Mouse (Mus musculus): ENCODE data around the gene Smad1. TPM values are rescaled to one million over a fixed set of nuclear protein-coding genes. Genes with fewer than 3 reads are reported as not detected.

Smad1 gene
- polyA plus RNA-seq, 1 experiment from 2014 or later = 38.3 TPM

DNA sequence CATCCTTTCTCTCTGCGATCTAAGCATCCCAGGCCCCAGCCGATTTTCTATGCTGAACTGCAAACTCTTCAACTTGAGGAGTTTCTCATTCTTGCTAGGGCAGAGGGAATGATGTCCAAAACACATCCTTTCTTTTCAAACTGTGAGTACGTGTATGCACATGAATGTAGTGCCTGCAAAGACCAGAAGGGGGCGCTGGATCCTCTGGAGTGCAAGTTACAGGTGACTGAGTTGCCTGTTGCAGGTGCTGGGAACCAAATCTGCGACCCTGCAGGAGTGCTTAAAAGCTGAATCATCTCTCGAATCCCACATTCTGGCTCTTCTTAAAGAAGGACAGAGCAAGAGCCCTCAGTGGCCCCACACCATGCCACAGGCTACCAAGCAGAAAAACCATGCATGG is 13.0 kb downstream of the Smad1 start:
- no peaks in the 10 kb centered on the region for H3K27me3 ChIP-seq (ENCODE audit: insufficient read depth, low read length)
- peaks cover 46% of the 10 kb centered on the region for H3K4me1 ChIP-seq (ENCODE audit: insufficient read depth, low read length)
- 0 out of 2 replicates have a peak, but pooled peaks cover 3% of the 10 kb centered on the region for H3K36me3 ChIP-seq (ENCODE audit: insufficient read depth, low read length)

DNA sequence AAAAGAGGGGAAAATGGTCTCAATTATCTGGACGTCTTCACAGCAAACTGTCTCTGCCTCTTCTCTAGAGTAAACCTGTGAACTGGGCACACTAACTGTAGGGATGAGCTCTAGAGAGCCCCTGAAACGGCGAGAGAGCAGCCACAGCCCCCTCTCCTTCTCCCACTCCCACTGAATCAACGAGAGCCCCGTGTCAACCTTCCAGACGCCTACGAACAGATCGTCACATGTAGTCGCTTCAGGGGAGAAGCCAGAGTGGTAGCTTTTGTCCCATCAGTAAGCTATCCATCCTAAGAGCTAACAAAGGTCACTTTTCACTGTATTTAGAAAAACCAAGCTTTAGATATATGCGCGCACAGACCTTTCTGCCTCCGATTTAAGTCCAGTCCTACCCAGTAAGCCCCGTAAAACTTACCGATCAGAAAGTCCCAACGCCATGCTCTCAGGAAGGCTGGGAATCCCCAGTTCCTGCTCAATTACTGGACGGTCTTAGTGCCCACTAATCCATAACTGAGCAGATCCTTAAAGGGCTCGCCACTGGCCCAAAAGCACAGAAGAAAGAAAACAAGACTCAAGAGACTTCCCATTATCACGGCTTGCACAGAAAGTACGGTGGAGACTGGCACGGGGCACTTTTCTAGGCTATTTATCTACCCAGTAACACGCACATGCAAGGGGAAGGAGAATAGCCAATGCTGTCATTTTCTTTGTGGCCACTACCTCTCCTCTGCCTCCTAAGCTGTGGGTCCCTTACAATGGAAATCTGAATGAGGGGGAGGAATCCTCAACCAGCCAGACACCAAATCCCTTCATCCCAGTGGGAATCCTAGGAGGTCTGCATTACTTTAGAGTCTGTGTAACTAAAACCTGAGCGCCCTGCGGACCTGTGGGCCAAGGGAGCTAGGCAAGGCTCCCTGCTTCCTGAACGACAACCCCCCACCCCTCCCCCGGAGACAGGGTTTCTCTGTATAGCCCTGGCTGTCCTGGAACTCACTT is 14.7 kb downstream of the Smad1 start:
- H3K27ac ChIP-seq (ENCODE audit: low read length) = no peak overlapping the region
- 23% methylated on average over 25 of the region's 25 CpGs for WGBS
- no peaks in the 10 kb centered on the region for H3K9me3 ChIP-seq (ENCODE audit: low read length)
- no peak for ATAC-seq (ENCODE audit: low FRiP score, low TSS enrichment)
- no peaks in the 10 kb centered on the region for H3K27me3 ChIP-seq (ENCODE audit: insufficient read depth, low read length)
- peak overlapping the region; percentile 9 for H3K4me3 ChIP-seq (ENCODE audit: low read length)
- H3K36me3 ChIP-seq (ENCODE audit: insufficient read depth, low read length) = 0 out of 2 replicates have a peak, but pooled peaks cover 3% of the 10 kb centered on the region
- peak overlapping the region; percentile 27; the same call in 1 of the 2 replicates for H3K9ac ChIP-seq (replicated peaks; ENCODE audit: low read length)
- peaks cover 56% of the 10 kb centered on the region for H3K4me1 ChIP-seq (ENCODE audit: insufficient read depth, low read length)
- H3K4me2 ChIP-seq (replicated peaks; ENCODE audit: low read depth, low read length) = peak overlapping the region; percentile 31

More for the DNA sequence above, 13.0 kb downstream of the Smad1 start:
- no peak overlapping the region for H3K4me3 ChIP-seq (ENCODE audit: low read length)
- no peaks in the 10 kb centered on the region for H3K9me3 ChIP-seq (ENCODE audit: low read length)
- ATAC-seq (ENCODE audit: low FRiP score, low TSS enrichment) = no peak
- H3K9ac ChIP-seq (replicated peaks; ENCODE audit: low read length) = no peak overlapping the region
- no peak overlapping the region for H3K4me2 ChIP-seq (replicated peaks; ENCODE audit: low read depth, low read length)
- H3K27ac ChIP-seq (ENCODE audit: low read length) = no peak overlapping the region
- WGBS = 78% methylated on average over 6 of the region's 6 CpGs

DNA sequence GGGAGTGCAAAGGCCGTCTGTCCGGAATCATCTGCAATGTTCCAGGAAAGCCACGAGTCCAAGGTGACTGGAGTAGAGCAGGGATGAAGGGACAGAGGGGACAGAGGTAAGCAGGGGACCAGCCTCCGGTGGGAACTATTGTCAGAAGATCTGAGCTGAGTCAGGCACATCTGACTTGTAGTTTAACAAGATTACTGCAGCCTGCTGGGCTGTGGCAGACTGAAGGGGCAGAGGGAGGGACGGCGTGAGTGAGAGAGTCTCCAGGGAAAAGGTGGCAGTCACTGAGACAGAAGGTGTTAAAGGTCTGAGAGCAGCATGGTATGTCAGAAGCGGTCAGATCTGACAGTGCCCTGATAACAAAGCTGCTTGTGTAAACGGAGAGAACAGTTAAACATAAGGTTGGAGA is 16.5 kb downstream of the Smad1 start:
- H3K4me3 ChIP-seq (ENCODE audit: low read length) = no peak overlapping the region
- H3K9me3 ChIP-seq (ENCODE audit: low read length) = no peaks in the 10 kb centered on the region
- H3K9ac ChIP-seq (replicated peaks; ENCODE audit: low read length) = peak overlapping the region; percentile 57
- H3K27me3 ChIP-seq (ENCODE audit: insufficient read depth, low read length) = no peaks in the 10 kb centered on the region
- H3K27ac ChIP-seq (ENCODE audit: low read length) = peak overlapping the region; percentile 67; the same call in 1 of the 2 replicates
- peaks cover 44% of the 10 kb centered on the region for H3K4me1 ChIP-seq (ENCODE audit: insufficient read depth, low read length)
- 17% methylated on average over 8 of the region's 8 CpGs for WGBS
- ATAC-seq (ENCODE audit: low FRiP score, low TSS enrichment) = 0 out of 2 replicates have a peak, but pooled peaks have one; percentile 30
- H3K36me3 ChIP-seq (ENCODE audit: insufficient read depth, low read length) = 0 out of 2 replicates have a peak, but pooled peaks cover 3% of the 10 kb centered on the region
- H3K4me2 ChIP-seq (replicated peaks; ENCODE audit: low read depth, low read length) = peak overlapping the region; percentile 30

- Histone ChIP-seq H3K27me3 (ENCODE audit: insufficient read depth, low read length) (no peaks in the 10 kb centered on the region), H3K9me3 (ENCODE audit: low read length) (no peaks in the 10 kb centered on the region), H3K4me3 (ENCODE audit: low read length) (no peak overlapping the region), H3K27ac (ENCODE audit: low read length) (peak overlapping the region; percentile 70), H3K9ac (replicated peaks; ENCODE audit: low read length) (no peak overlapping the region), H3K4me1 (ENCODE audit: insufficient read depth, low read length) (peaks cover 44% of the 10 kb centered on the region), H3K4me2 (replicated peaks; ENCODE audit: low read depth, low read length) (no peak overlapping the region), H3K36me3 (ENCODE audit: insufficient read depth, low read length) (peaks cover 5% of the 10 kb centered on the region; the same call in 1 of the 2 replicates)
- peak; percentile 88 for ATAC-seq (ENCODE audit: low FRiP score, low TSS enrichment)
- 44% methylated on average over 6 of the region's 6 CpGs for WGBS
Measured at GRCm38 (mm10) chr8:79381771-79382170, 17.5 kb downstream of the Smad1 start.

DNA sequence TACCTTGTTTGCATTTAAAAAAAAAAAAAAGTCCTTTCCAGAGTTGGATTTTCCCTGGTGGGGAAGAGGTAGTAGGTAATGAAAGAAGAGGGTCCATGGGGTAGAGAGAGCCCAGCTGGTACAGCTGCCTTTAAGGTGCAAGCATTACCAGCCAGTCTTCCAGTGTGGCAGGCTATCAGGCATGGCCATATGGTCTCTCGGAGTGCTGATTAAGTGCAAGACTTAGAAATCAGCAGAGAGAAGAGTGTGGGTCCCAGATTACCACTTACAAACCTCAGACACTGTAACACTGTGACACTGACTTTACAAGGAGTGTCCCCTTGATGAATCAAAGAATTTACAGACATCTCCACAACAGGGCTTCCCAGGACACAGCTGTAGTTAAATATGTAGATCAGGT is 18.9 kb downstream of the Smad1 start:
- WGBS = 68% methylated on average over 1 of the region's 1 CpGs
- no peak for ATAC-seq (ENCODE audit: low FRiP score, low TSS enrichment)
- Histone ChIP-seq H3K4me1 (ENCODE audit: insufficient read depth, low read length) (peaks cover 48% of the 10 kb centered on the region), H3K9me3 (ENCODE audit: low read length) (no peaks in the 10 kb centered on the region), H3K4me3 (ENCODE audit: low read length) (no peak overlapping the region), H3K4me2 (replicated peaks; ENCODE audit: low read depth, low read length) (no peak overlapping the region), H3K27me3 (ENCODE audit: insufficient read depth, low read length) (no peaks in the 10 kb centered on the region), H3K27ac (ENCODE audit: low read length) (no peak overlapping the region), H3K9ac (replicated peaks; ENCODE audit: low read length) (no peak overlapping the region), H3K36me3 (ENCODE audit: insufficient read depth, low read length) (peaks cover 4% of the 10 kb centered on the region; the same call in 1 of the 2 replicates)

DNA sequence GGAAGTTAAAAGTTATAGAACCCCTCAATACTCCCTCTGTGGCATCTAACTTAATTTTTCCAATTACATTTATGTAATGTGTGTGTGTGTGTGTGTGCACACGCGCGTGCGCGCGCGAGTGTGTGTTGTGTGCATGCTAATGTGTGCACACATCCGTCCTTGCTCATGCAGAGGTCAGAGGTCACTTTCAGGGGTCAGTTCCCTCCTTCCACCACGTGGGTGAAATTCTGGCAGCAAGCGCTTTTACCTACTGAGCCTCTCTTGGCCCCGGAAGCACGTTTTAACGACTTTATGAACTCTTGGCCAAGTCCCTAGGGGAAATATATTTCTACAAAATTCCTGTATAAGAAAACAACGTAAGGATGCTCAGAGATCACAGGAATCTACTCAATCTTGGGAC is 19.3 kb downstream of the Smad1 start:
- 64% methylated on average over 14 of the region's 14 CpGs for WGBS
- peaks cover 52% of the 10 kb centered on the region for H3K4me1 ChIP-seq (ENCODE audit: insufficient read depth, low read length)
- H3K27me3 ChIP-seq (ENCODE audit: insufficient read depth, low read length) = no peaks in the 10 kb centered on the region
- no peak overlapping the region for H3K4me2 ChIP-seq (replicated peaks; ENCODE audit: low read depth, low read length)
- ATAC-seq (ENCODE audit: low FRiP score, low TSS enrichment) = no peak
- no peak overlapping the region for H3K27ac ChIP-seq (ENCODE audit: low read length)
- H3K4me3 ChIP-seq (ENCODE audit: low read length) = no peak overlapping the region
- no peak overlapping the region for H3K9ac ChIP-seq (replicated peaks; ENCODE audit: low read length)
- H3K36me3 ChIP-seq (ENCODE audit: insufficient read depth, low read length) = peaks cover 4% of the 10 kb centered on the region; the same call in 1 of the 2 replicates
- H3K9me3 ChIP-seq (ENCODE audit: low read length) = no peaks in the 10 kb centered on the region

- H3K4me3 ChIP-seq (ENCODE audit: low read length) = no peak overlapping the region
- ATAC-seq (ENCODE audit: low FRiP score, low TSS enrichment) = no peak
- 80% methylated on average over 9 of the region's 9 CpGs for WGBS
Measured at GRCm38 (mm10) chr8:79376648-79377047, 22.7 kb downstream of the Smad1 start.

GRCm38 (mm10) chr8:79375775-79376123 is 23.6 kb downstream of the Smad1 start:
- no peak overlapping the region for H3K9ac ChIP-seq (replicated peaks; ENCODE audit: low read length)
- no peaks in the 10 kb centered on the region for H3K9me3 ChIP-seq (ENCODE audit: low read length)
- no peak for ATAC-seq (ENCODE audit: low FRiP score, low TSS enrichment)
- H3K4me2 ChIP-seq (replicated peaks; ENCODE audit: low read depth, low read length) = no peak overlapping the region
- 0 out of 2 replicates have a peak overlapping the region, but pooled peaks have one; percentile 28 for H3K27ac ChIP-seq (ENCODE audit: low read length)
- H3K4me1 ChIP-seq (ENCODE audit: insufficient read depth, low read length) = peaks cover 32% of the 10 kb centered on the region
- no peak overlapping the region for H3K4me3 ChIP-seq (ENCODE audit: low read length)
- no peaks in the 10 kb centered on the region for H3K27me3 ChIP-seq (ENCODE audit: insufficient read depth, low read length)
- WGBS = 68% methylated on average over 5 of the region's 5 CpGs
- H3K36me3 ChIP-seq (ENCODE audit: insufficient read depth, low read length) = peaks cover 15% of the 10 kb centered on the region

More at GRCm38 (mm10) chr8:79376648-79377047, 22.7 kb downstream of the Smad1 start:
- Histone ChIP-seq H3K36me3 (ENCODE audit: insufficient read depth, low read length) (peaks cover 8% of the 10 kb centered on the region; the same call in 1 of the 2 replicates), H3K27ac (ENCODE audit: low read length) (no peak overlapping the region), H3K4me2 (replicated peaks; ENCODE audit: low read depth, low read length) (no peak overlapping the region), H3K27me3 (ENCODE audit: insufficient read depth, low read length) (no peaks in the 10 kb centered on the region), H3K9ac (replicated peaks; ENCODE audit: low read length) (no peak overlapping the region), H3K9me3 (ENCODE audit: low read length) (no peaks in the 10 kb centered on the region), H3K4me1 (ENCODE audit: insufficient read depth, low read length) (peaks cover 39% of the 10 kb centered on the region)

- no peak overlapping the region for H3K9ac ChIP-seq (replicated peaks; ENCODE audit: low read length)
- no peak for ATAC-seq (ENCODE audit: low FRiP score, low TSS enrichment)
- H3K27me3 ChIP-seq (ENCODE audit: insufficient read depth, low read length) = no peaks in the 10 kb centered on the region
- H3K36me3 ChIP-seq (ENCODE audit: insufficient read depth, low read length) = peaks cover 20% of the 10 kb centered on the region
- peak overlapping the region; percentile 0; the same call in 1 of the 2 replicates for H3K4me2 ChIP-seq (replicated peaks; ENCODE audit: low read depth, low read length)
- H3K9me3 ChIP-seq (ENCODE audit: low read length) = no peaks in the 10 kb centered on the region
- H3K4me1 ChIP-seq (ENCODE audit: insufficient read depth, low read length) = peaks cover 30% of the 10 kb centered on the region
- H3K4me3 ChIP-seq (ENCODE audit: low read length) = no peak overlapping the region
- WGBS = 43% methylated on average over 13 of the region's 13 CpGs
- peak overlapping the region; percentile 54 for H3K27ac ChIP-seq (ENCODE audit: low read length)
Measured at GRCm38 (mm10) chr8:79375074-79375774, 24.1 kb downstream of the Smad1 start.

Data from kidney, embryonic 16.5 days (tissue).